Mouse (Mus musculus) embryonic facial prominence, embryonic 11.5 days (tissue): ENCODE results near the gene Vars. TPM values are rescaled to one million over a fixed set of nuclear protein-coding genes. Genes with fewer than 3 reads are reported as not detected.
"Not testable (repeated sequence)": the region's sequence is repeated elsewhere in the genome, so short reads cannot be mapped to it uniquely, and the experiment has no call there.

Source experiments
- ATAC-seq: fragments of 200-750 bp; cut with Nextera tagmentation; replicated peaks from 2 replicates; pipeline ENCODE4 v1.8.0; 2017; ENCODE audit warnings: low read depth; ENCODE audit not compliant: insufficient number of reproducible peaks, low FRiP score, low TSS enrichment
- DNase-seq: peaks from one replicate; pipeline ENCODE4 v3.0.0-alpha.2; 2015; ENCODE audit warnings: low spot score
- H3K27ac ChIP-seq: fragments of 300-500 bp; sonication (generic); replicated peaks from 2 replicates; pipeline ENCODE4 v1.5.1; 2014; ENCODE audit warnings: mild to moderate bottlenecking, low read depth, low read length, control low read depth
- H3K27me3 ChIP-seq: fragments of 300-500 bp; sonication (generic); 2 replicates; pipeline ENCODE4 v1.6.1; 2014; ENCODE audit warnings: mild to moderate bottlenecking, low read length, moderate library complexity, mixed read lengths; ENCODE audit not compliant: control insufficient read depth, insufficient read depth
- H3K36me3 ChIP-seq: fragments of 300-500 bp; sonication (generic); replicated peaks from 2 replicates; pipeline ENCODE4 v1.6.1; 2014; ENCODE audit warnings: low read depth, mild to moderate bottlenecking, low read length, moderate library complexity, mixed read lengths; ENCODE audit not compliant: control insufficient read depth, insufficient read depth
- H3K4me1 ChIP-seq: fragments of 300-500 bp; sonication (generic); 2 replicates; pipeline ENCODE4 v1.6.1; 2014; ENCODE audit warnings: low read length, mixed read lengths; ENCODE audit not compliant: control insufficient read depth, insufficient read depth
- H3K4me2 ChIP-seq: fragments of 300-500 bp; sonication (generic); 2 replicates; pipeline ENCODE4 v1.6.1; 2014; ENCODE audit warnings: low read depth, mild to moderate bottlenecking, control low read depth, low read length, moderate library complexity
- H3K4me3 ChIP-seq: fragments of 300-500 bp; sonication (generic); 2 replicates; pipeline ENCODE4 v1.5.1; 2014; ENCODE audit warnings: low read depth, low read length, control low read depth
- H3K9ac ChIP-seq: fragments of 300-500 bp; sonication (generic); replicated peaks from 2 replicates; pipeline ENCODE4 v1.6.1; 2014; ENCODE audit warnings: mild to moderate bottlenecking, control low read depth, low read length
- H3K9me3 ChIP-seq: fragments of 300-500 bp; sonication (generic); replicated peaks from 2 replicates; pipeline ENCODE4 v1.6.1; 2016; ENCODE audit warnings: mild to moderate bottlenecking, low read length, inconsistent platforms, mixed read lengths; ENCODE audit not compliant: control insufficient read depth
- WGBS: fragments of 180-500 bp; shearing (Covaris S2); extraction: QIAGEN DNeasy Blood & Tissue Kit; methylation state at CpG from one replicate; pipeline ENCODE4 v1.1.7; 2014; 5-methylcytosine and 5-hydroxymethylcytosine counted together
- polyA plus RNA-seq: library from polyadenylated mRNA; unstranded; fragments of >200 nt; fragmentation: Nextera tagmentation; extraction: Ambion mirVana; gene quantifications from 2 replicates; pipeline ENCODE4 v1.2.1, GENCODE M21; 2014

Gene Vars
- polyA plus RNA-seq, 1 experiment from 2014 or later: 73.9 TPM

- no peaks in the 10 kb centered on the region for H3K36me3 ChIP-seq
- DNase-seq (no peak), ATAC-seq (no peak)
- peaks cover under 1% of the 10 kb centered on the region; the same call in 1 of the 2 replicates for H3K27me3 ChIP-seq
- no peaks in the 10 kb centered on the region for H3K4me1 ChIP-seq
- H3K4me2 ChIP-seq: no peak overlapping the region
- H3K9me3 ChIP-seq: no peaks in the 10 kb centered on the region
- H3K9ac ChIP-seq: no peak overlapping the region
- H3K27ac ChIP-seq: no peak overlapping the region
- no peak overlapping the region for H3K4me3 ChIP-seq
- WGBS: 48% methylated on average over 1 of the region's 1 CpGs
Measured at GRCm38 (mm10) chr17:34962841-34963240, 37.9 kb upstream of the Vars start.

- Histone ChIP-seq H3K4me1 (no peaks in the 10 kb centered on the region), H3K4me2 (no peak overlapping the region), H3K27ac (no peak overlapping the region), H3K36me3 (no peaks in the 10 kb centered on the region), H3K27me3 (peaks cover 16% of the 10 kb centered on the region), H3K4me3 (no peak overlapping the region), H3K9me3 (no peaks in the 10 kb centered on the region), H3K9ac (0 out of 2 replicates have a peak overlapping the region, but pooled peaks have one; percentile 9)
- DNase-seq (no peak), ATAC-seq (no peak)
- 12% methylated on average over 1 of the region's 1 CpGs for WGBS
Measured at GRCm38 (mm10) chr17:34964640-34965049, 36.1 kb upstream of the Vars start.

GRCm38 (mm10) chr17:34965627-34966026, 35.2 kb upstream of the Vars start:
- Histone ChIP-seq H3K27me3 (peaks cover 18% of the 10 kb centered on the region), H3K36me3 (no peaks in the 10 kb centered on the region), H3K4me3 (no peak overlapping the region), H3K27ac (no peak overlapping the region), H3K4me2 (no peak overlapping the region), H3K4me1 (no peaks in the 10 kb centered on the region), H3K9ac (no peak overlapping the region), H3K9me3 (no peaks in the 10 kb centered on the region)
- WGBS: 71% methylated on average over 5 of the region's 5 CpGs
- DNase-seq (no peak), ATAC-seq (no peak)

- H3K27me3 ChIP-seq: peaks cover 18% of the 10 kb centered on the region
- not testable (repeated sequence) for H3K9me3 ChIP-seq, H3K4me2 ChIP-seq, ATAC-seq, H3K4me1 ChIP-seq, H3K36me3 ChIP-seq, DNase-seq, H3K4me3 ChIP-seq, H3K27ac ChIP-seq, H3K9ac ChIP-seq
- 62% methylated on average over 6 of the region's 11 CpGs for WGBS
Measured at GRCm38 (mm10) chr17:34969822-34970221, 31.0 kb upstream of the Vars start, which contains the start of gene Gm20481. Gene Gm20481 (plus strand): TSS chr17:34969912.

GRCm38 (mm10) chr17:34970850-34971249, 29.9 kb upstream of the Vars start:
- not testable (repeated sequence) for H3K4me2 ChIP-seq, H3K4me1 ChIP-seq, H3K36me3 ChIP-seq, H3K9me3 ChIP-seq, H3K4me3 ChIP-seq, H3K27ac ChIP-seq, ATAC-seq, DNase-seq, H3K9ac ChIP-seq
- 47% methylated on average over 23 of the region's 37 CpGs for WGBS
- H3K27me3 ChIP-seq: peaks cover 18% of the 10 kb centered on the region

- peak; percentile 27 for ATAC-seq
- not testable (repeated sequence) for H3K36me3 ChIP-seq, H3K9me3 ChIP-seq, DNase-seq, H3K4me1 ChIP-seq, H3K27ac ChIP-seq, H3K9ac ChIP-seq
- peak overlapping the region; percentile 41 for H3K4me2 ChIP-seq
- peaks cover 18% of the 10 kb centered on the region for H3K27me3 ChIP-seq
- WGBS: 1% methylated on average over 21 of the region's 43 CpGs
- H3K4me3 ChIP-seq: peak overlapping the region; percentile 39
Measured at GRCm38 (mm10) chr17:34971694-34972068, 29.1 kb upstream of the Vars start.

GRCm38 (mm10) chr17:34972069-34972749, 28.6 kb upstream of the Vars start, which contains the start of the genes Hspa1a and Hspa1l:
Gene Hspa1a (minus strand): TSS chr17:34972156.
Gene Hspa1l (plus strand): TSS chr17:34972703.
- not testable (repeated sequence) for H3K36me3 ChIP-seq, H3K9me3 ChIP-seq, H3K27ac ChIP-seq, H3K4me1 ChIP-seq
- peak; percentile 78 for DNase-seq
- under 1% methylated on average over 31 of the region's 33 CpGs for WGBS
- Histone ChIP-seq H3K4me2 (peak within 1 kb of the TSS; percentile 76), H3K4me3 (peak within 1 kb of the TSS; percentile 39), H3K9ac (peak within 1 kb of the TSS; percentile 41), H3K27me3 (peaks cover 18% of the 10 kb centered on the region)
- peak; percentile 88 for ATAC-seq
